Mouse (Mus musculus) midbrain, embryonic 11.5 days (tissue): Measurements from ENCODE around the gene Cpox. TPM values are rescaled to one million over a fixed set of nuclear protein-coding genes. Genes with fewer than 3 reads are reported as not detected.
A peak's percentile ranks its signal among the peaks of the same experiment; 100 is the strongest.

Experiments used
- ATAC-seq: fragments of 200-750 bp; cut with Nextera tagmentation; 2 replicates; pipeline ENCODE4 v1.8.0; 2017; ENCODE audit warnings: moderate TSS enrichment, moderate library complexity; ENCODE audit not compliant: low FRiP score
- DNase-seq: peaks from one replicate; pipeline ENCODE4 v3.0.0; 2015; ENCODE audit warnings: low spot score; ENCODE audit errors: missing footprints
- H3K27ac ChIP-seq: fragments of 300-500 bp; sonication (generic); 2 replicates; pipeline ENCODE4 v1.5.1; 2014; ENCODE audit warnings: low read depth, low read length
- H3K27me3 ChIP-seq: fragments of 300-500 bp; sonication (generic); 2 replicates; pipeline ENCODE4 v1.6.1; 2014; ENCODE audit warnings: mild to moderate bottlenecking, low read length, moderate library complexity, mixed read lengths; ENCODE audit not compliant: control insufficient read depth, insufficient read depth
- H3K36me3 ChIP-seq: fragments of 300-500 bp; sonication (generic); 2 replicates; pipeline ENCODE4 v1.6.1; 2014; ENCODE audit warnings: mild to moderate bottlenecking, low read length, moderate library complexity, mixed read lengths; ENCODE audit not compliant: control insufficient read depth, insufficient read depth
- H3K4me1 ChIP-seq: fragments of 300-500 bp; sonication (generic); 2 replicates; pipeline ENCODE4 v1.6.1; 2014; ENCODE audit warnings: low read length; ENCODE audit not compliant: control insufficient read depth, insufficient read depth
- H3K4me2 ChIP-seq: fragments of 300-500 bp; sonication (generic); 2 replicates; pipeline ENCODE4 v1.6.1; 2014; ENCODE audit warnings: mild to moderate bottlenecking, moderate library complexity
- H3K4me3 ChIP-seq: fragments of 300-500 bp; sonication (generic); 2 replicates; pipeline ENCODE4 v1.5.1; 2014; ENCODE audit warnings: low read depth, low read length
- H3K9ac ChIP-seq: fragments of 300-500 bp; sonication (generic); 2 replicates; pipeline ENCODE4 v1.6.1; 2014; ENCODE audit warnings: low read length
- H3K9me3 ChIP-seq: fragments of 300-500 bp; sonication (generic); 2 replicates; pipeline ENCODE4 v1.6.1; 2016; ENCODE audit warnings: low read length; ENCODE audit not compliant: control insufficient read depth
- WGBS: fragments of 180-500 bp; shearing (Covaris S2); extraction: QIAGEN DNeasy Blood & Tissue Kit; methylation state at CpG from one replicate; pipeline ENCODE4 v1.1.7; 2014; 5-methylcytosine and 5-hydroxymethylcytosine counted together
- polyA plus RNA-seq: library from polyadenylated mRNA; unstranded; fragments of >200 nt; fragmentation: Nextera tagmentation; extraction: Ambion mirVana; gene quantifications from 2 replicates; pipeline ENCODE4 v1.2.1, GENCODE M21; 2014

The Cpox gene
- polyA plus RNA-seq, 1 experiment from 2014 or later: 16.7 TPM

- DNase-seq (no peak), ATAC-seq (no peak)
- Histone ChIP-seq H3K9ac (no peak overlapping the region), H3K36me3 (no peaks in the 10 kb centered on the region), H3K4me2 (no peak overlapping the region), H3K27me3 (no peaks in the 10 kb centered on the region), H3K4me3 (no peak overlapping the region), H3K9me3 (no peaks in the 10 kb centered on the region), H3K4me1 (no peaks in the 10 kb centered on the region), H3K27ac (no peak overlapping the region)
- 87% methylated on average over 4 of the region's 4 CpGs for WGBS
These were observed 32.6 kb upstream of the Cpox start for GRCm38 (mm10) chr16:58637448-58637847.

GRCm38 (mm10) chr16:58638016-58638415 is 32.1 kb upstream of the Cpox start:
- H3K4me3 ChIP-seq: no peak overlapping the region
- H3K27ac ChIP-seq: no peak overlapping the region
- H3K4me2 ChIP-seq: no peak overlapping the region
- 85% methylated on average over 7 of the region's 7 CpGs for WGBS
- DNase-seq: no peak
- no peaks in the 10 kb centered on the region for H3K4me1 ChIP-seq
- no peak for ATAC-seq
- H3K27me3 ChIP-seq: no peaks in the 10 kb centered on the region
- no peaks in the 10 kb centered on the region for H3K36me3 ChIP-seq
- H3K9me3 ChIP-seq: no peaks in the 10 kb centered on the region
- no peak overlapping the region for H3K9ac ChIP-seq

DNA sequence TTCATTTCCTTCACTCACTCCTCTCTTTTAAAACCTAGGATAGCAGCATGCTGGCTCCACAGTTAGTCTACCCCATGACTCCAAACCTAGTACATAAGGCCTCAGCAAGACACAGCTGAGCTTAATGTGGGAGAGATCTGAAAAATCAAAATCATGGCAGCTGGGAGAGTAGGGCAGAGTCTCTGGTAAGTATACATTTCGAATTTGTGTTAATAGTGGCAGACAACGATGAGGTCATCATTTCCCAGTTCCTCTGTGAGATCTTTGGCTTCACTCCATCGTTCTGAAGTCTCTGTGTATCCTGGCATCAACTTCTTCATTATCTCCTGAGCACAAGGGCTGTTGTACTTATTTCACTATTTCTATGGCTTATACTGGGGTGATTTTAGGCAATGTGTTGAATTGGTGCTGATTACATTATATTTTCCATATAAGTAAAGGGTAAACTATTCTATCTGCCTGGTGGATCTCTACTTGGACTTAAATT is 31.4 kb upstream of the Cpox start, which contains the start of gene E330017A01Rik:
TSS of gene E330017A01Rik (minus strand) at position 51 of the 487 bp plus-strand sequence.
- DNase-seq (no peak), ATAC-seq (no peak)
- H3K9ac ChIP-seq: no peak within 1 kb of the TSS
- H3K27me3 ChIP-seq: no peaks in the 10 kb centered on the region
- no peaks in the 10 kb centered on the region for H3K36me3 ChIP-seq
- 88% methylated on average over 3 of the region's 3 CpGs for WGBS
- H3K4me3 ChIP-seq: no peak within 1 kb of the TSS
- H3K4me1 ChIP-seq: no peaks in the 10 kb centered on the region
- no peak within 1 kb of the TSS for H3K27ac ChIP-seq
- H3K4me2 ChIP-seq: no peak within 1 kb of the TSS
- H3K9me3 ChIP-seq: no peaks in the 10 kb centered on the region

DNA sequence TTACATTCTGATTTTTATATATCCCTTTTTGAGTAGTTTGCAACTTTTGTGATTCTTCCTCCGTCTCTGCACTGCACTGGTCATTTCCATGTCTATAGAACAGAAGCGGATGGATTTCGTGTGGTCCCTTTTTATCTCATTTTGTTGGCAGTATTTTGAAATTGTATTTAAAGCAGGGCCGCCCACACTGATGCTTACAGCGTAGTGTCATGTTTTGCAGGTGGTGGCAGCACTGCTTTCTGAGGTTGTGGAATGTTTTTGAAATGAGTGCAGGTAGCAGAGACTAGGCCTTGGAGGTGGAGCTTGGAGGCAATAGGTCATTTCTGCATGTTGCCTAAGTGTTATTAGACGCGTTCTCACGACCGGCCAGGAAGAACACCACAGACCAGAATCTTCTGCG is 20.1 kb upstream of the Cpox start:
- peak; percentile 19 for DNase-seq
- Histone ChIP-seq H3K4me1 (no peaks in the 10 kb centered on the region), H3K4me2 (no peak overlapping the region), H3K4me3 (no peak overlapping the region), H3K27me3 (no peaks in the 10 kb centered on the region), H3K36me3 (no peaks in the 10 kb centered on the region), H3K9ac (no peak overlapping the region), H3K9me3 (no peaks in the 10 kb centered on the region), H3K27ac (no peak overlapping the region)
- no peak for ATAC-seq
- 96% methylated on average over 10 of the region's 10 CpGs for WGBS

- Histone ChIP-seq H3K9ac (no peak overlapping the region), H3K4me1 (no peaks in the 10 kb centered on the region), H3K27me3 (no peaks in the 10 kb centered on the region), H3K27ac (no peak overlapping the region), H3K9me3 (no peaks in the 10 kb centered on the region), H3K36me3 (no peaks in the 10 kb centered on the region), H3K4me3 (no peak overlapping the region), H3K4me2 (no peak overlapping the region)
- ATAC-seq (no peak), DNase-seq (no peak)
These were observed 14.3 kb upstream of the Cpox start for GRCm38 (mm10) chr16:58655751-58656150.

- Histone ChIP-seq H3K9me3 (no peaks in the 10 kb centered on the region), H3K9ac (no peak overlapping the region), H3K4me2 (no peak overlapping the region), H3K4me3 (no peak overlapping the region), H3K36me3 (no peaks in the 10 kb centered on the region), H3K27me3 (no peaks in the 10 kb centered on the region), H3K4me1 (no peaks in the 10 kb centered on the region), H3K27ac (no peak overlapping the region)
- WGBS: 90% methylated on average over 4 of the region's 4 CpGs
- no peak for DNase-seq
- no peak for ATAC-seq
These were observed 13.6 kb upstream of the Cpox start for GRCm38 (mm10) chr16:58656526-58656925.

DNA sequence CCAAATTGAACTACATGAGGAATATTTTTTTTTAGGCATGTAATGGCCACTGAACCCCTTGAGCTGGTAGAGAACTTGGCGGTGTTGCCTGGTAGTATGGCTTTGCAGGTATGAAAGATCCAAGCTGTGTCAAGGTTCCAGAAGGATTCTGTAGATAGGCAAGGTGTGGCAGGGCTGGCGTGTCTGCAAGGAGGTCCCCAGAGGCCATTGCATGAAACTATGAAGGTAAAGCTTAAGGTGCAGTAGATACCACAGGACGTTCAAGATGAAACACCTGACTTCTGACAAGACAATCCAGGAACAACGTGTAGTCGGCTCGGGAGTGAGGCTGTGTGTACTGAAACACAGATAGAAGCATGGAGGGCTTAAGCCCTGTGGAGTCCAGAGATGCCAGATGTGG is 11.4 kb upstream of the Cpox start:
- no peak overlapping the region for H3K9ac ChIP-seq
- no peak overlapping the region for H3K27ac ChIP-seq
- ATAC-seq: no peak
- H3K9me3 ChIP-seq: no peaks in the 10 kb centered on the region
- H3K36me3 ChIP-seq: no peaks in the 10 kb centered on the region
- no peak overlapping the region for H3K4me3 ChIP-seq
- H3K4me1 ChIP-seq: no peaks in the 10 kb centered on the region
- WGBS: 91% methylated on average over 6 of the region's 6 CpGs
- H3K4me2 ChIP-seq: no peak overlapping the region
- DNase-seq: no peak
- no peaks in the 10 kb centered on the region for H3K27me3 ChIP-seq

GRCm38 (mm10) chr16:58661826-58662225 is 8.3 kb upstream of the Cpox start:
- Histone ChIP-seq H3K4me3 (no peak overlapping the region), H3K36me3 (no peaks in the 10 kb centered on the region), H3K27ac (no peak overlapping the region), H3K27me3 (no peaks in the 10 kb centered on the region), H3K9me3 (no peaks in the 10 kb centered on the region), H3K4me2 (no peak overlapping the region), H3K4me1 (no peaks in the 10 kb centered on the region), H3K9ac (no peak overlapping the region)
- DNase-seq (no peak), ATAC-seq (no peak)
- 83% methylated on average over 5 of the region's 5 CpGs for WGBS

- no peak overlapping the region for H3K27ac ChIP-seq
- no peak overlapping the region for H3K4me2 ChIP-seq
- DNase-seq: no peak
- no peak overlapping the region for H3K9ac ChIP-seq
- H3K4me3 ChIP-seq: no peak overlapping the region
- H3K9me3 ChIP-seq: no peaks in the 10 kb centered on the region
- no peaks in the 10 kb centered on the region for H3K4me1 ChIP-seq
- H3K27me3 ChIP-seq: no peaks in the 10 kb centered on the region
- no peaks in the 10 kb centered on the region for H3K36me3 ChIP-seq
- no peak for ATAC-seq
These were observed 7.8 kb upstream of the Cpox start for GRCm38 (mm10) chr16:58662287-58662791.
